Mouse (Mus musculus): ENCODE results near the gene Gpnmb. TPM values are rescaled to one million over a fixed set of nuclear protein-coding genes. Genes with fewer than 3 reads are reported as not detected.
A peak's percentile ranks its signal among the peaks of the same experiment; 100 is the strongest.

Gpnmb gene
- total RNA-seq, 2 experiments from 2014 or later, result 0.86 to 0.99 TPM

- peak; percentile 31 to 38 for DNase-seq (ENCODE audit: low spot score in 2 of 2)
These were observed 60.1 kb downstream of the Gpnmb start for GRCm38 (mm10) chr6:49096421-49096820.

GRCm38 (mm10) chr6:49096933-49097461 lies 60.7 kb downstream of the Gpnmb start:
- peak; percentile 65 to 85 for DNase-seq (ENCODE audit: low spot score in 2 of 2)

- DNase-seq (ENCODE audit: low spot score in 2 of 2), result peak in 1 of 2 experiments; percentile 36
These were observed 61.3 kb downstream of the Gpnmb start for GRCm38 (mm10) chr6:49097596-49098110.

GRCm38 (mm10) chr6:49099086-49099485 lies 62.7 kb downstream of the Gpnmb start:
- no peak for DNase-seq (ENCODE audit: low spot score in 2 of 2)

GRCm38 (mm10) chr6:49106746-49107500 lies 70.6 kb downstream of the Gpnmb start:
- no peak for DNase-seq (ENCODE audit: low spot score in 2 of 2)

- no peak for DNase-seq (ENCODE audit: low spot score in 2 of 2)
These were observed 72.8 kb downstream of the Gpnmb start for GRCm38 (mm10) chr6:49109196-49109595.

GRCm38 (mm10) chr6:49113895-49114294 lies 77.5 kb downstream of the Gpnmb start:
- no peak for DNase-seq (ENCODE audit: low spot score in 2 of 2)

- DNase-seq (ENCODE audit: low spot score in 2 of 2), result no peak
These were observed 78.1 kb downstream of the Gpnmb start for GRCm38 (mm10) chr6:49114457-49114856.

GRCm38 (mm10) chr6:49115550-49115949 lies 79.2 kb downstream of the Gpnmb start:
- DNase-seq (ENCODE audit: low spot score in 2 of 2), result no peak

GRCm38 (mm10) chr6:49116241-49116640 lies 79.9 kb downstream of the Gpnmb start:
- no peak for DNase-seq (ENCODE audit: low spot score in 2 of 2)

GRCm38 (mm10) chr6:49118446-49118845 lies 82.1 kb downstream of the Gpnmb start:
- no peak for DNase-seq (ENCODE audit: low spot score in 2 of 2)

GRCm38 (mm10) chr6:49119462-49120135 lies 83.3 kb downstream of the Gpnmb start:
- no peak for DNase-seq (ENCODE audit: low spot score in 2 of 2)

GRCm38 (mm10) chr6:49120370-49120769 lies 84.0 kb downstream of the Gpnmb start:
- no peak for DNase-seq (ENCODE audit: low spot score in 2 of 2)

Other genes with a start within 250 kb of the Gpnmb start
- gene Tmem176a, start 195.6 kb upstream of the Gpnmb start, total RNA-seq (2021), result 10 to 100 TPM; 18.3 to 19.8 TPM
- 10 to 100 TPM; 47.2 to 52.1 TPM for gene Tmem176b, start 195.1 kb upstream of the Gpnmb start, total RNA-seq (2021)
- not detected for gene Aoc1, start 163.7 kb upstream of the Gpnmb start, total RNA-seq (2021)
- not detected for gene 1600015I10Rik, start 106.7 kb upstream of the Gpnmb start, total RNA-seq (2021)
- not detected for gene Doxl2, start 61.6 kb upstream of the Gpnmb start, total RNA-seq (2021)
- not detected for gene Svs1, start 49.7 kb upstream of the Gpnmb start, total RNA-seq (2021)
- 10 to 100 TPM; 25.7 to 31.4 TPM for gene Malsu1, start 37.2 kb downstream of the Gpnmb start, total RNA-seq (2021)
- under 1 TPM; 0.24 to 0.35 TPM for gene Igf2bp3, start 178.4 kb downstream of the Gpnmb start, total RNA-seq (2021)
- gene Tra2a, start 227.5 kb downstream of the Gpnmb start, total RNA-seq (2021), result 10 to 100 TPM; 76.0 to 85.7 TPM

Measured in layer of hippocampus, postnatal 14 days (tissue).